Mouse (Mus musculus) c-Kit-positive CD71-negative TER-119-negative erythroid progenitor cells, embryonic 14.5 days (primary cell): ENCODE measurements around the gene C1qtnf5.
"Not testable (repeated sequence)": the region's sequence is repeated elsewhere in the genome, so short reads cannot be mapped to it uniquely, and the experiment has no call there.

Experiments
- DNase-seq: peaks from one replicate; pipeline ENCODE4 v3.0.0-alpha.2; 2013; ENCODE audit warnings: low read depth

Gene C1qtnf5

DNA sequence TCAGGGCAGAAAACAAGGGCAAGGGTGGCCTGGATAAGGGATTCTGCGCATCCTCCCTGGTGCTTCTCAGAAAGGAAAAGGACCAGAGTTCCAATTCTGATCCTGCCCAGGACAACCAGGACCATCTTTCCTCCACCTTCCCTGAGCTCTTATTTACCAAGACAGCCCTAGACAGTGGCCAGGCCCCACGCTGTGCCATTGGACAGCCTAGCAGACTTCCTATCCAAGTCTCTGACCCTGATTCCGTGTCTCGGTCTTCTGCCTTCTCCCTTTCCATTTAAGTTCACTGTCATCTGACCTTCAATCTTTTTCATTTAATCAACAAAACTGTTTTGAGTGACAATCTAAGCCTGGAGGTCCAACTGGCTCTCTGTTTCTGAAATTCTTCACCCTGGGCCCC lies 449 bp upstream of the C1qtnf5 start:
- no peak for DNase-seq

DNA sequence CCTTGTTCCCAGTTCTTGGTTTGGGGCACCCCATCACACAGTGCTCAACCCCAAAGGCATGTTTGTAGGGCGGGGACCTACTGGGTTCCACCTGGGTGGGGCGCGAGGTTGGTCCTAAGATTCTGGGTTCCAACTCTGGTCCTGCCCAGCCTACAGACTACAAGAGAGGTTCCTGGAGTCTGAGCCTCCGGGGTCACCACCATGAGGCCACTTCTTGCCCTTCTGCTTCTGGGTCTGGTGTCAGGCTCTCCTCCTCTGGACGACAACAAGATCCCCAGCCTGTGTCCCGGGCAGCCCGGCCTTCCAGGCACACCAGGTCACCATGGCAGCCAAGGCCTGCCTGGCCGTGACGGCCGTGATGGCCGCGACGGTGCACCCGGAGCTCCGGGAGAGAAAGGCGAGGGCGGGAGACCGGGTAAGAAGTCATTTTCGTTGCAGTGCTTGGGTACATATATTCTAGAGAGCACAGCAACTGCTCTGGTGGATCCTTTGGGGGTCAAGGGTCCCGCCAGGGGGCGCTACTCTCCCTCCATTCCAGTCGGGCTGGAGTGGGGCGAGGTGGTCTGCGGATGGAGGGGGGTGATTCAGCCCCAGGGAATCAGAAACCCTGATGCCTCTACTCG lies 623 bp downstream of the C1qtnf5 start:
- DNase-seq: no peak

- no peak for DNase-seq
These were observed 1.4 kb downstream of the C1qtnf5 start for GRCm38 (mm10) chr9:44108269-44109055.

DNA sequence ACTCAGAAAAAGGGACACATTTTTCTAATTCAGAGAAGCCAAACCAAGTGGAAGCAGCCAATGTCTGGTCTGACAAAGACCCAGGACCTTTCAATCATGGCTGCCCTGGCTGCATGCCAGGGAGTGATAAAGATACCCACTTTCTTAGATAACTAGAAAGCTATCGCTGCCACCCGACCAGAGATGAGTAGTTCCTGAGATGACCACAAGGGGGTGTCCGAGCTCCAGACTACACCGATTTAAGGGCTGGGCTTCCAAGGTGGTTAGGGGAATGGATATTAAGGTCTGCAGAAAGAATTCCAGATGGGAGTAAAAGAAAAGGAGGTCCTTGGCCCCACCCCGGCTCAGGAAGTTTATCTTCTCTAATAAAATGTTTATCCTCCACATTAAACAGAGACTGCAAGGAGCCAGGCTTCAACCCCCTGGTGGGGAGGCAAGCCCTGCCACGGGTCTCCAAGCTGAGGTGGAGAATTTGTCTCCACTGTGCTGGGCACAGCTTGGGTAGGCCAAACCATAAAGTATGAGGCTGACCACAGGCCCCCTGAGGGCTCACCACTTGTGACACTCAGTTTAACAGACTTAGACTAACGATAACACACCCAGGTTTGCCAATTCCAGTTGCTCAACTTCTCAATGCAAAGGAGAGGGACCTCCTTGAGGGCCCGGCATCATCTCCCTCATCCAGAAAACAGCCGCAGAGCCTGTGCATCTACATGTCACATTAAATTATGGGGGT lies 2.5 kb downstream of the C1qtnf5 start:
- peak; percentile 73 for DNase-seq

GRCm38 (mm10) chr9:44111909-44112308 lies 4.9 kb downstream of the C1qtnf5 start:
- DNase-seq: not testable (repeated sequence)

DNA sequence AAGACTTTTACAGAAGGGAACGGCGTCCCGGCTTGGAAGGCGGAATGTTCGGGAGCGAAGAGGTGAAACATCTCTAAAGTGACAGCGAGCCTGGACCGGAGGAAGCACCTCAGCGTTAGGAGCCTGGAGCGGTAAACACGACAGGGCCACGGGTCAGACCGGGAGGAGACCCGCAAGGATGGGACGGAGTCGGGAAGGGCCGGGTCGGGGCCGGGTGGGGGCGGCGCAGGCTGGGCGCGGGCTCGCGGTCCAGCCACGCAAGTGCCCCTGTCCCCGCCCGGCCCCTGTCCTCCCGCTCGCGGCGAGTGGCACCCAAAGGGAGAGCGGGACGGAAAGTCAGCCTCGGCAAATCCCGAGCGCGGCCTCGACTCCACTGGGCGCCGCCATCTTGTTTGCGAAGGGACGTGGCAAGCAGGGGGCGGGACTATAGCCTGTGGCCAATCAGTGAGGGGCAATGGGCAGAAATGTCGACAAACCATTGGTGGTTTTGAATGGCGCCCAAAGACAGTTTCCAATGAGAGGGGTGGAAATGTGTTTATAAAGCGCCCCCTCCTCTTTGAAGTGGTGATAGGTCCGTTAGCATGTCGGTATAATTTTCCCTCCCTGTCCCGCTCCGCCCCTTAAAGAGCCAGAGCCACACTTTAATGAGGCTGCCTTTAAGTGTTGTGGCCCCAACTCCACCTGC lies 6.2 kb downstream of the C1qtnf5 start, which contains the start of the genes Gm49380 and Rnf26:
Gene Gm49380 (minus strand): TSS at position 396 of the 685 bp plus-strand sequence.
Gene Rnf26 (minus strand): TSS at position 413 of the 685 bp plus-strand sequence.
- peak; percentile 93 for DNase-seq

DNA sequence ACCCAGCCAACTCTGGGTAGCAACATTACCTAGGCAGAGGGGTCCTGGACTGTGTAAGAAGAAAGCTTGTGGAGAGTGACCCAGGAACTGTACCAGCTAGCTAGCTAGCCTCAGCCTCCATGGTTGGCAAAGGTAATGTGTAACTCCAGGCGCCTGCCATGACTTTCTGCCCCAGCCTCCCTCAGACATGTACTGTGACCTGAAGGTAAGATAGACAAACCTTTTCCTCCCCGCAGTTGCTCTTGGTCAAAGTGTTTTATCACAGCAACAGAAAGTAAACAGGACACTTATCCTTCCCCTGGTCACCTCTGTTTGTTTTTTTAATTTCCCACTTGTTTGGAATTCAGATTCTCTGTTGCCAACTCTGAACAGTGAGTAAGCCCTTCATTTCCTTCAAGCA lies 7.4 kb downstream of the C1qtnf5 start:
- no peak for DNase-seq

- DNase-seq: no peak
These were observed 8.6 kb downstream of the C1qtnf5 start for GRCm38 (mm10) chr9:44115599-44115998.

- no peak for DNase-seq
These were observed 9.1 kb downstream of the C1qtnf5 start for GRCm38 (mm10) chr9:44116182-44116581.

- DNase-seq: no peak
These were observed 12.0 kb downstream of the C1qtnf5 start for GRCm38 (mm10) chr9:44119011-44119410.

- no peak for DNase-seq
These were observed 13.0 kb downstream of the C1qtnf5 start for GRCm38 (mm10) chr9:44119948-44120465.

GRCm38 (mm10) chr9:44124317-44124716 lies 17.3 kb downstream of the C1qtnf5 start:
- no peak for DNase-seq

DNA sequence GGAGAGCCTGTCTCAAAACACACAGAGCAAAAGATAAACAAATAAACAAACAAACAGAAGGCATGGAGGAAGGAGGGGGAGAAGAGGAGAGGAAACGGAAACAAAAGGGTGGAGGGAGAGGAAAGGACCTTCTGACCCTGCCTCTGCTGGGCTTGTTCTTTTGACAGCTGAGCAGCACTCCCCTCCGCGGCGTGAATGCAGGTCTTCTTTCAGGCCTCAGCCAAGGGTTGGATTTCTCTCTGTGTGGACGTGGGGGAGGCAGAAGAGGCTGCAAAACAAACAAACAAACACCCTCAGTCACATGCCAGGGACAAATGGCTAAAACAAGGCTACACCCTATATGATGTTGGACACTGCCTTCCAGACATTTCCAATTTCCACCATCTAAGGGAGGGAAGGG lies 18.0 kb downstream of the C1qtnf5 start:
- DNase-seq: no peak

DNA sequence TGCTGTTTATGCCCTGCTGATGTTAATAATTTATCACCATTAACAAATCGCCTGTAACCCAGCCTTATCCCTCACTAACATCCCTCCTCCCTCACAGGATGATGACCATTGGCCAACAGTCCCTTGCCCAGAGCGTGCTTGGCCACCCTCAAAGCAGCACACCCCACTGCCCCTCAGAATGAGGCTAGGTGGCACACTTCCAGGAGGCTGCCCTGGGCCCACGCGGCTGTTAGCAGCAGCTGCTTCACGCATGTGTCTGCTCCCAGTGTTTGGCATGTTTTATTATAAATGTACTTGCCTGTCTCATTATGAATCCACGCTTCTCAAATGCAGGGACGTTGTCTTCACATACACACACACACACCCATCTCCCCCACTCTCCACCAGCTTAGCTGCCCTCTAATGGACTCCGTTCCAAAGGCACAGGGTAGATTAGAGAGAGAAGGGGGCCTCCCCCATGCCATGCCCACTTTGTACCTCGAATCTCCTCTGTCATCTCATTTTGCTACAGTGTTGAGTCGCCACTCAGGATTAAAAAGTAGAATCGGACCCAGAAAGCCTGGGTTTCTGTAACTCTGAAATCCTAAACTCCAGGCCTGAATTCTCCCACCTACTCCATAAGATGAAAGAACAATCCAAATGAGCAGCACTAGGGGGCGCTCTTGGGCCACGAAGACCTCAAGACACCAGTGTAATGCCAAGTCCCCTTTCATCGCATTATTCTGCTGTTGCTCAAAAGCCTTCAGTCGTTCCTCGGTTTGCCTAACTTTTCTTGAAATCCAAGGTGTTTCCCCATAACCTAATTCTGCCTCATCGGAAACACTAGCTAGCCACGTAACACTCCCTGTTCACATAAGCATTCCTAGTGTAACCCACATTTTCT lies 18.7 kb downstream of the C1qtnf5 start:
- peak; percentile 90 for DNase-seq

DNA sequence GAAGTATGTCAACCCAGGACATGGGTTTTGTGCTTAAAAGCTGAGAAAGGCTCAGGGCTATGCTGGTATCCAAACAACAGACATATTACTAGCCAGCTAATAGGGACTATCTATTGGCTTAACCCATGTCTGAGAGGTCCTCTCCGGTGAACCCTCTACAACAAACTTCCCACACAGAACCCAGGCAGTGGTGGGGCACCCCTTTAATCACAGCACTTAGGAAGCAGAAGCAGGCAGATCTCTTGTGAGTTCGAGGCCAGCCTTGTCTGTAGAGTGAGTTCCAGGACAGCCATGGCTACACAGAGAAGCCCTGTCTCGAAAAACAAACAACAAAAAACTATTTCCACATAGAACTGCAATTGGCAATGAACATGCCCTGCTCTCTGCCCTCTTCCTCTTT lies 19.7 kb downstream of the C1qtnf5 start:
- no peak for DNase-seq

- DNase-seq: no peak
These were observed 20.3 kb downstream of the C1qtnf5 start for GRCm38 (mm10) chr9:44127351-44127801.

- no peak for DNase-seq
These were observed 22.6 kb downstream of the C1qtnf5 start for GRCm38 (mm10) chr9:44129633-44130032.

GRCm38 (mm10) chr9:44130034-44130433 lies 23.0 kb downstream of the C1qtnf5 start:
- no peak for DNase-seq

DNA sequence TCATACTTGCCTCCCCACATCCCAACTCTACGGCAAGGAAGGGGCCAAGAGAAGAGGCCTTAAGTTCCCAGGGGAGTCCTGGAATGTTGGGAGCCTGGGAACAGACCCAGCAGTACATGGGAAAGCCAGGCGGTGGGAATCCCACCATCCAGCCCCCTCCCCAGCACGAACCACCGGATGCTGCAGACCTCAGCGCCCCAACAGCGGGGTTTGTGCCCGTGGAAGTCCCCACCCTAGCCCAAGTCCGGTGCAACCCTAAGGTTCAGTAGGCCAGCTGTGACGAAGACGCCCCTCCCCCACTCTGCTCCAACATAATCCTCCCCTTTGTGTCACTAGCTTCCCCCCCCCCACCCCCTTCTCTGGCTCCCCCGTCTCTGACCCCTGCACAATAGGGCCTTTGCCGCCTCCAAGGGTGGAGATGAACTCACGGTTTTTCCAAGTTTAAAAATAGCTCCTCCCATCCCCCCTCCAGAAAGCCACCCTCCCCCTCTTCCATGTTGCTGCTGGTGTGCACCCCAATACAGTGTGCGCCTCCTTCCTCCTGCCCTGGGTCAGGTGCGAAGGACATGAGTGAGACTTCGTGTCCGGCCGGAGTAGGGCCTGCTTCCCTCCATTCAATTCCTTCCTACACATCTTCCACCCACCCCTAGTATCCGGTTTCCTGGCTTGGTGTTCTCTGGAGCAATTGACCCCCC lies 23.7 kb downstream of the C1qtnf5 start:
- no peak for DNase-seq

DNA sequence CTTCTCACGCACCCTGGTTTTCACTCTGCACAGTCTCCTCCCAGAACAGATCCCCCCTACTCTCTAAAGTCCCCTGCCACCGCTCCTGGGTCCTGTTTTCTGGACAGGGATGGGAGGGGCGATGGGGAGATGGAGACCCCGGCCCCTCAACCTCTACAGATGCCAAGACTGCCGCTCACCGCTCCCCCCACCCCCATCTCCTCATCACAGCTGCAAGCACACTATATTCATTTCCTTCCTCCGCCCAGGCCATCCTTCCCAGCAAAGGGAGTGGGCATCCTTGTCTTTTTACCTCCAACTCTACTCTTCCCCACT lies 24.2 kb downstream of the C1qtnf5 start:
- no peak for DNase-seq
